Mouse (Mus musculus) small intestine, adult 2 months (tissue): Measurements from ENCODE around the gene Shbg.

Experiments used
- CTCF ChIP-seq: fragments of 200-500 bp; IDR thresholded peaks from 2 replicates; pipeline ENCODE4 v1.5.1; 2012; ENCODE audit warnings: low read depth, mild to moderate bottlenecking, control low read depth, inconsistent platforms, low read length, moderate library complexity, mixed read lengths; ENCODE audit not compliant: insufficient replicate concordance, insufficient read length; ENCODE audit errors: extremely low read depth
- POLR2A ChIP-seq: fragments of 200-500 bp; IDR thresholded peaks from 2 replicates; pipeline ENCODE4 v1.6.1; 2012; ENCODE audit warnings: low read depth, mild to moderate bottlenecking, control low read depth, inconsistent platforms, low read length, moderate library complexity

GRCm38 (mm10) chr11:69590622-69591021, 27.1 kb downstream of the Shbg start:
- TF ChIP-seq CTCF (no peak), POLR2A (no peak)
